Mouse (Mus musculus) limb, embryonic 11.5 days (tissue): ENCODE measurements around the gene Adamtsl1. TPM values are rescaled to one million over a fixed set of nuclear protein-coding genes. Genes with fewer than 3 reads are reported as not detected.

ENCODE experiments used
- ATAC-seq: fragments of 200-750 bp; cut with Nextera tagmentation; 2 replicates; pipeline ENCODE4 v1.8.0; 2017; ENCODE audit warnings: low read depth; ENCODE audit not compliant: insufficient number of reproducible peaks, low FRiP score, low TSS enrichment
- DNase-seq: peaks from one replicate; pipeline ENCODE4 v3.0.0-alpha.2; 2015; ENCODE audit warnings: low spot score
- H3K27ac ChIP-seq: fragments of 300-500 bp; sonication (generic); replicated peaks from 2 replicates; pipeline ENCODE4 v1.5.1; 2014; ENCODE audit warnings: low read depth, mild to moderate bottlenecking, low read length
- H3K27me3 ChIP-seq: fragments of 300-500 bp; sonication (generic); 2 replicates; pipeline ENCODE4 v1.6.1; 2014; ENCODE audit warnings: mild to moderate bottlenecking, low read length, mixed read lengths; ENCODE audit not compliant: control insufficient read depth, insufficient read depth
- H3K36me3 ChIP-seq: fragments of 300-500 bp; sonication (generic); 2 replicates; pipeline ENCODE4 v1.6.1; 2014; ENCODE audit warnings: mild to moderate bottlenecking, low read length, moderate library complexity, mixed read lengths; ENCODE audit not compliant: control insufficient read depth, insufficient read depth
- H3K4me1 ChIP-seq: fragments of 300-500 bp; sonication (generic); 2 replicates; pipeline ENCODE4 v1.6.1; 2014; ENCODE audit warnings: low read length, mixed read lengths; ENCODE audit not compliant: control insufficient read depth, insufficient read depth
- H3K4me2 ChIP-seq: fragments of 300-500 bp; sonication (generic); 2 replicates; pipeline ENCODE4 v1.6.1; 2014; ENCODE audit warnings: low read depth, mild to moderate bottlenecking, moderate library complexity; ENCODE audit not compliant: severe bottlenecking
- H3K4me3 ChIP-seq: fragments of 300-500 bp; sonication (generic); 2 replicates; pipeline ENCODE4 v1.5.1; 2014; ENCODE audit warnings: low read depth, low read length
- H3K9ac ChIP-seq: fragments of 300-500 bp; sonication (generic); 2 replicates; pipeline ENCODE4 v1.6.1; 2014; ENCODE audit warnings: mild to moderate bottlenecking, low read length
- H3K9me3 ChIP-seq: fragments of 300-500 bp; sonication (generic); 2 replicates; pipeline ENCODE4 v1.6.1; 2016; ENCODE audit warnings: low read length; ENCODE audit not compliant: control insufficient read depth
- WGBS: fragments of 180-500 bp; shearing (Covaris S2); extraction: QIAGEN DNeasy Blood & Tissue Kit; methylation state at CpG from one replicate; pipeline ENCODE4 v1.1.7; 2014; 5-methylcytosine and 5-hydroxymethylcytosine counted together
- polyA plus RNA-seq: library from polyadenylated mRNA; unstranded; fragments of >200 nt; fragmentation: Nextera tagmentation; extraction: Ambion mirVana; gene quantifications from 2 replicates; pipeline ENCODE4 v1.2.1, GENCODE M21; 2014

The Adamtsl1 gene
- polyA plus RNA-seq, 1 experiment from 2014 or later, result 5.8 TPM

DNA sequence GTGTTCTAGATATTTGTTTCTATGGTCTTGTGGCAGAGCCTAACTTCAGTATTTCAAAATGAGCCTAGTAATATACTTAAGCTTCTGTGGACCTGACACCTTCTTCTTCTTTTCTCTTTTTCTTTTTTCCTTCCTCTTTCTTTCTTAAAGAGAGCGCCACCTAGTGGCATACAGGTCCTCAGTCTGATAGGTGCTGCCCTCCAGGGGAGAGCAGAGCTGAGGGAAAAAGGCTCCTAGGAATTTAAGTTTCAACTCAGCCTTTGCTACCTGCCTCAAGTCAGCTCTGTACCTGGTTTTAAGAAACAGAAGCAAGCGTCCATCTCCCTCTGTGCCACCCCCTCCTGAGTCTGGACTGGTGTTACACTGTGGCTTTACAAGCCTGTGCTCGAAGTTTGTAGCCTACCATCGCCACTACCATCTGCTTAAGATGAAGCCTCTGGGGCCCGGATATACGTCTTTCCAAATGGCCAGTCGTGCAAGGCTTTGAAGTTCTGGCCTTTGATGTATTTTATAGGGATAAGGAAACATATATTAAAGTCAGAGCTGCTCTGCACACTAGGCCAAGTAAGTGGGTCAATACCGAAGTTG lies 510.7 kb downstream of the Adamtsl1 start:
- no peak overlapping the region for H3K4me3 ChIP-seq
- WGBS, result 7% methylated on average over 8 of the region's 8 CpGs

DNA sequence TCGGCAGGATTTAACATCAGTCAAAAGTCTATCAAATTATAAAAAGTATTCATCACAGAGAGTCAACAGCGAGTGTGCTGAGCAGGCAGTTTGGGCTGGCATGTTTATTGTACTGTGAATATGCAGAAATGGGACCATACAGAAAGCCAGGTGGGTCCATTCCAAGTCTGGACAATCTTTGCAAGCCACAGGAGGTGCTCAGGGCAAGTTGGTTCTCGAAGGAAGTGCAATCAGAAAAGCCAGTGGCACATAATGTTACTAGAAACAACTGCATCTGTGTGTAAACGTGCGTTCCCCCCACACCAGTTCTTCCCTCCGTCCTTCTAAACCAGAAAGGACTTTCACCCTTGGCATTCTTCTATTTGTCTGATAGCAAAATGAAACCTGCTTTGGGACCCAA lies 515.5 kb downstream of the Adamtsl1 start:
- Histone ChIP-seq H3K9ac (no peak overlapping the region), H3K4me3 (no peak overlapping the region), H3K27me3 (no peaks in the 10 kb centered on the region), H3K27ac (no peak overlapping the region), H3K4me2 (no peak overlapping the region), H3K9me3 (no peaks in the 10 kb centered on the region), H3K4me1 (no peaks in the 10 kb centered on the region), H3K36me3 (no peaks in the 10 kb centered on the region)
- 82% methylated on average over 6 of the region's 6 CpGs for WGBS
- DNase-seq, result no peak
- ATAC-seq, result no peak

More for the DNA sequence above, 510.7 kb downstream of the Adamtsl1 start:
- H3K9me3 ChIP-seq, result no peaks in the 10 kb centered on the region
- H3K4me1 ChIP-seq, result no peaks in the 10 kb centered on the region
- peak; percentile 60; the same call in 1 of the 2 replicates for ATAC-seq
- H3K9ac ChIP-seq, result no peak overlapping the region
- DNase-seq, result peak; percentile 58
- no peak overlapping the region for H3K27ac ChIP-seq
- no peaks in the 10 kb centered on the region for H3K36me3 ChIP-seq
- no peaks in the 10 kb centered on the region for H3K27me3 ChIP-seq
- H3K4me2 ChIP-seq, result no peak overlapping the region

DNA sequence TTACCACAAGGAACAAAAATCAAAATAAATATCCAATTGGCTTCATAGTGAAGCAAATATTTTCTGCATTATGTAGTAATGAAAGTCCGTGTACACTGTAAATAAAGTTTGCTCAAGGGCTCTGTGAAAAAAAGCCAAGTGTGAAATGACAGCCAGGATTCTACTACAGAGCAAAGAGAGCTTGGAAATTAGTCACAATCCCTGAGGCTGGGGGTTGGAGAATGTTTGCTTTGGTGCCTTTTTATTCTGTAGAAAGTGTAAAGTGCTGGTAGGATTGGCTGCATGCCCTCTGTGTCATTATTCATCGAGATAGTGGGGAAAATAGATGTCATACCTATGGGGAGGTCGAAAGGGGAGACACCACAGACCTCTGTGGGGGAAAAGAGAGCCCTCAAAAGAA lies 516.2 kb downstream of the Adamtsl1 start:
- Histone ChIP-seq H3K9me3 (no peaks in the 10 kb centered on the region), H3K9ac (no peak overlapping the region), H3K27ac (no peak overlapping the region), H3K4me1 (no peaks in the 10 kb centered on the region), H3K27me3 (no peaks in the 10 kb centered on the region), H3K4me3 (no peak overlapping the region), H3K36me3 (no peaks in the 10 kb centered on the region), H3K4me2 (no peak overlapping the region)
- WGBS, result 70% methylated on average over 3 of the region's 3 CpGs
- ATAC-seq, result no peak
- no peak for DNase-seq

DNA sequence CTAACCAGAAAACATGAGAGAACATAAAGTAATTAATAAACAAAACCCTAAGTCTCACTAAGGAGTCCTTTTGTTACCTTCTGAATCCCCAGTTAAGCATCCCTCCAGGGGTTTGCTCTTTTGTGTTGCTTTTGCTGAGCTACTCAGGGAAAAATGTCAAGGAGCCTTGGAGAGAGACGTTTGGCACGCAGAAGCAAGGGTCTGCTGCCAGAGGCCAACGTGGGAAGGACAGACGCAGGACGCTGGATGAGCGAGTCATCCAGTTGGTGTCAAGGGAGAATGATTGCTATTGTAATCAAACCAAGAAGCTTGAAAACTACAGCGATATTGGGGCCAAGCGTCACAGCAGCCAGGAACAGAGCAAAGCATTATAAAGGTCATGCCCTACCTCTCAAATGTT lies 517.1 kb downstream of the Adamtsl1 start:
- H3K4me2 ChIP-seq, result no peak overlapping the region
- H3K4me1 ChIP-seq, result no peaks in the 10 kb centered on the region
- H3K4me3 ChIP-seq, result no peak overlapping the region
- H3K9me3 ChIP-seq, result no peaks in the 10 kb centered on the region
- ATAC-seq, result no peak
- 46% methylated on average over 8 of the region's 8 CpGs for WGBS
- H3K9ac ChIP-seq, result no peak overlapping the region
- no peaks in the 10 kb centered on the region for H3K36me3 ChIP-seq
- H3K27ac ChIP-seq, result no peak overlapping the region
- no peak for DNase-seq
- no peaks in the 10 kb centered on the region for H3K27me3 ChIP-seq

DNA sequence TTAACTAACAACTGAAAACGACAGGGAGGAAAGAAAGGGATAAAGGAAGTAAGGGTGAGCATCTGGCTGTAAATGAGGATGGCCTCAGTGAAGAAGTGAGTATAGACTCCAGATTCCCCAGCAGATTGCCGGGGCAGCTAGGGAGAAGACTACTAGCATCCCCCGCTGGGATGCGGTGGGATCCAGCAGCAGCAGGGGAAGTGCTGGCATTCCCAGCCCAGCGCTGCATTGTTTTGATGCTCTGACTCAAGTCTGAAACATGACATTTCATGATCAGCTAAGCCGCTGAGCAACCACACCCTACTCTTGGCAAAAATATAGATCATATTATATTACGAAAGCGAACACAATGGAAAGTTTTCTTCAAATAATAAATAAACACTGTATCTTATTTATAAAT lies 526.9 kb downstream of the Adamtsl1 start:
- ATAC-seq (no peak), DNase-seq (no peak)
- Histone ChIP-seq H3K4me2 (no peak overlapping the region), H3K4me1 (no peaks in the 10 kb centered on the region), H3K27ac (no peak overlapping the region), H3K4me3 (no peak overlapping the region), H3K36me3 (no peaks in the 10 kb centered on the region), H3K27me3 (no peaks in the 10 kb centered on the region), H3K9me3 (no peaks in the 10 kb centered on the region), H3K9ac (no peak overlapping the region)
- 50% methylated on average over 8 of the region's 8 CpGs for whole genome bisulfite sequencing

DNA sequence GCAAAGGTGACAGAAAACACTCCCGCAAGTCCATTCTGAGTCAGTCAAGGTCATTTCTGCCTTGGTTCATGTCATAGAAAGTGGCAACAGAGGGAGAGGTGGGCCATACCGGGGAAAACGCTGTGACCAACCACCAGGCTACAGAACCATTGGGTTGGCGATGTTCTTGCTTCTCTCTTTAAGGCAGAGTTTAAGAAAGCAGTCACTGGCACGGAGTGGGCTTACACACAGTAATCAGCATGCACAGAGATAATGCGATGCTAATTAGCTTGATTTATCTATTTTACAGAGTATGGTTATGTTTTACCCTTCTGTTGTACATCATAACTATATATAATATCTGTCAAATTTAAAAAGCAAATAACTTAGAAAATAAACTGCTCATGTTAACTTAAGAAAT lies 531.5 kb downstream of the Adamtsl1 start:
- no peaks in the 10 kb centered on the region for H3K36me3 ChIP-seq
- ATAC-seq, result no peak
- no peak overlapping the region for H3K9ac ChIP-seq
- H3K9me3 ChIP-seq, result no peaks in the 10 kb centered on the region
- H3K27me3 ChIP-seq, result no peaks in the 10 kb centered on the region
- no peak overlapping the region for H3K4me2 ChIP-seq
- H3K4me1 ChIP-seq, result peaks cover 3% of the 10 kb centered on the region; the same call in 1 of the 2 replicates
- no peak overlapping the region for H3K4me3 ChIP-seq
- 91% methylated on average over 6 of the region's 6 CpGs for WGBS
- no peak overlapping the region for H3K27ac ChIP-seq
- no peak for DNase-seq

DNA sequence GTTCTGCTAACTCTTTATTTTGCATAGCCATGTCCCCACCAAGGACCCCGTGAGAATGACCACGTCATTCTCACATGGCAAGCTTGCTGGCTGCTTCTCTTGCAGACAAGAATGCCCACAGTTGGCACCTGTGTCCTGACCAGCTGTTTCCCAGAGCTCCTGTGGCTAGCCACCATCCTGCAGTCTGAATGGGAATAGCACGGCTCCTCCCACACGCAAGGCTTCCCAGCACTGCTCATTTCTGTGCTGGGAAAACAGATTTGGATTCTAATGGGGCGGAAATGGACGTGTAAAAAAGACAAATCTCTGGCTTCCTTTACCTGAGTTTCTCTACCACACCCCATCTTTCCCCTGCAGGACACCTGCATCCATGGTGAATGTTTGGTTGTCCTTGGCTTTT lies 531.9 kb downstream of the Adamtsl1 start:
- Histone ChIP-seq H3K4me3 (no peak overlapping the region), H3K9ac (no peak overlapping the region), H3K27me3 (no peaks in the 10 kb centered on the region), H3K4me1 (peaks cover 3% of the 10 kb centered on the region; the same call in 1 of the 2 replicates), H3K4me2 (no peak overlapping the region), H3K27ac (no peak overlapping the region), H3K36me3 (no peaks in the 10 kb centered on the region), H3K9me3 (no peaks in the 10 kb centered on the region)
- 81% methylated on average over 6 of the region's 6 CpGs for WGBS
- ATAC-seq (no peak), DNase-seq (no peak)

DNA sequence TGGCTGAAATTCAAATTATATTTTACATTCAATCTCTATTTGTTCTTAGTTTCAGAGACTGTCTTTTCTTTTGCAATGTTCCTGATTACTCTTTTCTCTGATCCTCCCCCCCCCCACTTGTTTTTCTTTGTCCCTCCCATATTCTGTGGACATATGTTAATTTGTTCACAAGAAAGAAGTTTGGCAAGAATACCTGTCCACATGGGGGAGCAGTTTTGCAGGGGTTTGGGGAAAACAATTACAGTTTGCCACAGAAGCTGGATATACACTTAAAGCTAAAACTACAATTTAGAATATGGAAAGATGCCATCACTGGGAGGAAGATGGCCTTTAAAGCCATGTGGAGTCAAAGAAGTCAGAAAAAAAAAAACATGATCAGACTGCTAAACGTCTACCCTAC lies 532.9 kb downstream of the Adamtsl1 start:
- H3K4me3 ChIP-seq, result no peak overlapping the region
- H3K27me3 ChIP-seq, result no peaks in the 10 kb centered on the region
- no peaks in the 10 kb centered on the region for H3K36me3 ChIP-seq
- WGBS, result 78% methylated on average over 1 of the region's 1 CpGs
- no peak for ATAC-seq
- H3K4me1 ChIP-seq, result peaks cover 3% of the 10 kb centered on the region; the same call in 1 of the 2 replicates
- H3K4me2 ChIP-seq, result no peak overlapping the region
- no peak for DNase-seq
- H3K9ac ChIP-seq, result no peak overlapping the region
- H3K9me3 ChIP-seq, result no peaks in the 10 kb centered on the region
- H3K27ac ChIP-seq, result no peak overlapping the region
